Comparison of ENCODE assay signal across 8 mouse cellular contexts in the genomic region with DNA sequence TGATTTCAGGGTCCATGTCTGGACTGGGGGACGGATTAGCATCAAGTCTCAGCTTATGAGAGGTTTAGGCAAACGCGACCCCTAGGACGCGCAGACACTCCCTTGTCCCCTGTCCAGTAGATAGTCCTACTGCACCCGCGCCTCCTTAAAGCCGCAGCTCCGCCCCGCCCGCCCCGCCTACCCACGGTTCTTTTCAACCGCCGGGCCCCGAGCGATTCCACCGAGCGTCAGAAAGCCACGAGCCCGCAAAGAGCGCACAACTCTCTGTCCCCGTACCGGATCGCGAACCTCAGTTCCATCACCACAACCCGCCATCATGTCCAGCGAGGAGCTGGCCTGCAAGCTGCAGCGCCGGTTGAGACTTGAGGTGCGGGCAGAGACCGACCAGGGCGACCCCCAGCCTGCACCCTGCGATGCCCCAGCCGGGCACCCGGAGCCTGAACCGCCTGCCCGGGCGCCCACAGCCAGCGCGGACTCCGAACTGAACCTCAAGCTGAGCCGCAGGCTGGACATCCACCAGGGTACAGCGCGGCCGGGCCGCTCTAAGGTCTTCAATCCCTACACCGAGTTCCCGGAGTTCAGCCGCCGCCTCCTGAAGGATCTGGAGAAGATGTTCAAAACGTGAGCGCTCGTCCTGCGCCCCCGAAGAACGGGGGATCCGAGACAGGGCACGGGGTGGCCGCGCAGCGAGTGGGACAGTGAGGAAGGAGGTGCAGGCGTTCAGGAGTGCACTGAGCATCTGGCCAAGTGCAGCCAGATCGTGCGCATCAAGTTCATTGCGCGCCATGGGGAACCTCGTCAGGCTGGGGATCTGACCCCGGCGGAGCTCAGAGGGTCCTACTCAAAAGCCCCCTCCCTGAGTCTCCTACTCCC. TPM values are rescaled to one million over a fixed set of nuclear protein-coding genes. Genes with fewer than 3 reads are reported as not detected.
DNase-seq lines count a peak whose midpoint lies in the region; ATAC-seq and TF ChIP-seq lines count a peak whose summit lies in the region.

A gene (plus strand): TSS at position 230 of the 873 bp plus-strand sequence.

- no peak within 1 kb of the TSS for H3K9ac ChIP-seq in liver, embryonic 13.5 days

- H3K4me1 ChIP-seq in thymus, adult 2 months (replicated peaks; ENCODE audit: control insufficient read depth, insufficient read depth, low read length) = peaks cover 8% of the 10 kb centered on the region; the same call in 1 of the 2 replicates
- peaks cover 13% of the 10 kb centered on the region for H3K4me1 ChIP-seq in liver, embryonic 13.5 days (replicated peaks)
- H3K4me1 ChIP-seq in olfactory bulb, adult 2 months (ENCODE audit: control insufficient read depth, insufficient read depth, low read length) = peaks cover 15% of the 10 kb centered on the region

- no peaks in the 10 kb centered on the region for H3K9me3 ChIP-seq in liver, embryonic 13.5 days (replicated peaks)

- peak within 1 kb of the TSS; percentile 65 for H3K4me2 ChIP-seq in liver, embryonic 13.5 days

- no peak within 1 kb of the TSS for H3K27ac ChIP-seq in thymus, adult 2 months (ENCODE audit: control insufficient read depth, insufficient read depth, low read length)
- H3K27ac ChIP-seq in liver, embryonic 13.5 days = no peak within 1 kb of the TSS
- H3K27ac ChIP-seq in olfactory bulb, adult 2 months (ENCODE audit: insufficient read depth, low read depth, low read length) = no peak within 1 kb of the TSS

- peak within 1 kb of the TSS; percentile 2; the same call in 1 of the 2 replicates for H3K4me3 ChIP-seq in thymus, adult 2 months (ENCODE audit: control insufficient read depth, insufficient read depth, low read length)
- peak within 1 kb of the TSS; percentile 50 for H3K4me3 ChIP-seq in liver, embryonic 13.5 days (replicated peaks)
- peak within 1 kb of the TSS; percentile 47 for H3K4me3 ChIP-seq in olfactory bulb, adult 2 months (ENCODE audit: insufficient read depth, low read depth, low read length)

- no peak for DNase-seq in thymus, adult 2 months
- DNase-seq in thymus, postnatal 36 days = no peak
- DNase-seq in brain, embryonic 14.5 days (ENCODE audit: low read depth) = peak; percentile 56
- DNase-seq in gastrocnemius, postnatal 4 days (ENCODE audit: low spot score in 2 of 2) = peak in 1 of 2 experiments; percentile 64
- peak; percentile 63 for DNase-seq in kidney, adult 11 months
- DNase-seq in liver, embryonic 13.5 days = no peak
- no peak for DNase-seq in spleen, postnatal 36 days (ENCODE audit: low spot score in 2 of 2)

- no peaks in the 10 kb centered on the region for H3K36me3 ChIP-seq in thymus, adult 2 months (ENCODE audit: control insufficient read depth, insufficient read depth, low read length)
- no peaks in the 10 kb centered on the region for H3K36me3 ChIP-seq in liver, embryonic 13.5 days

- ATAC-seq in liver, embryonic 13.5 days (ENCODE audit: low read depth) = no peak

- no peak for TF ChIP-seq POLR2A in thymus, adult 2 months (IDR thresholded peaks at IDR 0.05; ENCODE audit: control insufficient read depth, extremely low read depth, insufficient read depth, low read length, poor library complexity)
- TF ChIP-seq POLR2A in brain, embryonic 14.5 days (IDR thresholded peaks at IDR 0.05; ENCODE audit: borderline replicate concordance, extremely low read depth, insufficient read depth, insufficient read length, poor library complexity, severe bottlenecking) = no peak
- TF ChIP-seq POLR2A in olfactory bulb, adult 2 months (IDR thresholded peaks at IDR 0.05; ENCODE audit: insufficient read depth, low read depth, low read length) = no peak

- peaks cover 22% of the 10 kb centered on the region; the same call in 1 of the 2 replicates for H3K27me3 ChIP-seq in thymus, adult 2 months (ENCODE audit: control insufficient read depth, insufficient read depth, low read length)
- H3K27me3 ChIP-seq in liver, embryonic 13.5 days = peaks cover 96% of the 10 kb centered on the region

- no peak for TF ChIP-seq CTCF in thymus, adult 2 months (IDR thresholded peaks at IDR 0.05; ENCODE audit: borderline replicate concordance, control insufficient read depth, extremely low read depth, insufficient read depth, low read length, poor library complexity)
- no peak for TF ChIP-seq CTCF in brain, embryonic 14.5 days (IDR thresholded peaks at IDR 0.05; ENCODE audit: borderline replicate concordance, extremely low read depth, insufficient read depth, insufficient read length)
- no peak for TF ChIP-seq CTCF in olfactory bulb, adult 2 months (IDR thresholded peaks at IDR 0.05; ENCODE audit: insufficient read depth, low read depth, low read length)

- WGBS in thymus, adult 2 months = 2% methylated on average over 70 of the region's 70 CpGs
- WGBS in liver, embryonic 13.5 days (ENCODE audit: insufficient replicate concordance) = 1% methylated on average over 70 of the region's 70 CpGs
- under 1% methylated on average over 70 of the region's 70 CpGs for WGBS in olfactory bulb, adult 2 months

RNA-seq across cellular contexts. Expression of the gene that starts here (rescaled TPM):
- 2.5 and 2.7 TPM in 2 replicates for polyA plus RNA-seq in thymus, adult 2 months (2012; rRNA removed)
- 1.2 and 1.5 TPM in 2 replicates for polyA plus RNA-seq in brain, embryonic 14.5 days (2012; rRNA removed)
- total RNA-seq in gastrocnemius, postnatal 4 days (2021) = 10 to 100 TPM; 25.1 to 28.5 TPM
- 0.07 TPM in 1 of 2 replicates, not detected in the other for polyA plus RNA-seq in liver, embryonic 13.5 days (2015; fragmentation: Nextera tagmentation; extraction: Ambion mirVana)
- polyA plus RNA-seq in olfactory bulb, adult 2 months (2012; ENCODE audit: insufficient read depth, insufficient read length, low replicate concordance, missing spikeins) = not detected in 2 replicates

Comparison
In these comparisons a context has a peak if more than half of its experiments do, and no peak if none do; other contexts are left out.
1. DNase-seq: peak in brain, embryonic 14.5 days (single experiment) and kidney, adult 11 months (single experiment); none in thymus, adult 2 months (single experiment), thymus, postnatal 36 days (0 of 2), liver, embryonic 13.5 days (single experiment) and spleen, postnatal 36 days (0 of 2).
2. Peak in every context shown above with its lines, with median percentiles within 50 percentile points of each other: H3K4me3 ChIP-seq.